Mouse (Mus musculus) brain, embryonic 14.5 days (tissue): Measurements from ENCODE around the gene Bpnt1.

Source experiments
- CTCF ChIP-seq: fragments of 200-500 bp; IDR thresholded peaks from 2 replicates; pipeline ENCODE4 v1.5.1; 2012; ENCODE audit warnings: inconsistent platforms, mild to moderate bottlenecking, moderate library complexity, borderline replicate concordance; ENCODE audit not compliant: insufficient read depth, insufficient read length; ENCODE audit errors: extremely low read depth
- POLR2A ChIP-seq: fragments of 200-500 bp; IDR thresholded peaks from 2 replicates; pipeline ENCODE4 v1.6.1; 2012; ENCODE audit warnings: mild to moderate bottlenecking, inconsistent platforms, borderline replicate concordance; ENCODE audit not compliant: poor library complexity, insufficient read depth, insufficient read length, severe bottlenecking; ENCODE audit errors: extremely low read depth

- no peak for TF ChIP-seq POLR2A
- TF ChIP-seq CTCF, result no peak
These were observed 45.5 kb downstream of the Bpnt1 start for GRCm38 (mm10) chr1:185377429-185377828.
